Mouse (Mus musculus) midbrain, postnatal 0 days (tissue): ENCODE measurements around the gene Anks1. TPM values are rescaled to one million over a fixed set of nuclear protein-coding genes. Genes with fewer than 3 reads are reported as not detected.

Experiments used
- ATAC-seq: fragments of 200-750 bp; cut with Nextera tagmentation; 2 replicates; pipeline ENCODE4 v1.8.0; 2017; ENCODE audit warnings: moderate number of reproducible peaks, mild to moderate bottlenecking, moderate TSS enrichment, moderate library complexity; ENCODE audit not compliant: low FRiP score
- DNase-seq: peaks from one replicate; pipeline ENCODE4 v3.0.0-alpha.2; 2015; ENCODE audit warnings: low spot score
- H3K27ac ChIP-seq: fragments of 300-500 bp; sonication (generic); 2 replicates; pipeline ENCODE4 v1.5.1; 2014; ENCODE audit warnings: low read depth, mild to moderate bottlenecking, low read length, mixed read lengths
- H3K27me3 ChIP-seq: fragments of 300-500 bp; sonication (generic); 2 replicates; pipeline ENCODE4 v1.6.1; 2014; ENCODE audit warnings: low read length, control low read depth, mixed read lengths; ENCODE audit not compliant: insufficient read depth
- H3K36me3 ChIP-seq: fragments of 300-500 bp; sonication (generic); 2 replicates; pipeline ENCODE4 v1.6.1; 2014; ENCODE audit warnings: low read length, control low read depth, mixed read lengths; ENCODE audit not compliant: insufficient read depth
- H3K4me1 ChIP-seq: fragments of 300-500 bp; sonication (generic); 2 replicates; pipeline ENCODE4 v1.6.1; 2014; ENCODE audit warnings: mild to moderate bottlenecking, control low read depth, antibody characterized with exemption, low read length, mixed read lengths; ENCODE audit not compliant: insufficient read depth
- H3K4me2 ChIP-seq: fragments of 300-500 bp; sonication (generic); 2 replicates; pipeline ENCODE4 v1.6.1; 2014; ENCODE audit warnings: low read depth, mild to moderate bottlenecking, low read length, mixed read lengths; ENCODE audit not compliant: poor library complexity, severe bottlenecking
- H3K4me3 ChIP-seq: fragments of 300-500 bp; sonication (generic); 2 replicates; pipeline ENCODE4 v1.5.1; 2014; ENCODE audit warnings: low read depth, mild to moderate bottlenecking, low read length, moderate library complexity
- H3K9ac ChIP-seq: fragments of 300-500 bp; sonication (generic); replicated peaks from 2 replicates; pipeline ENCODE4 v1.6.1; 2014; ENCODE audit warnings: mild to moderate bottlenecking, low read length, moderate library complexity, mixed read lengths; ENCODE audit not compliant: poor library complexity, severe bottlenecking
- H3K9me3 ChIP-seq: fragments of 300-500 bp; sonication (generic); 2 replicates; pipeline ENCODE4 v1.6.1; 2016; ENCODE audit warnings: low read length, control low read depth
- CTCF ChIP-seq: IDR thresholded peaks from 2 replicates; pipeline ENCODE4 v1.5.1; 2016; ENCODE audit warnings: antibody characterized with exemption, mild to moderate bottlenecking
- WGBS: fragments of 180-500 bp; shearing (Covaris S2); extraction: QIAGEN DNeasy Blood & Tissue Kit; methylation state at CpG from one replicate; pipeline ENCODE4 v1.1.7; 2014; 5-methylcytosine and 5-hydroxymethylcytosine counted together
- polyA plus RNA-seq: library from polyadenylated mRNA; unstranded; fragments of >200 nt; fragmentation: Nextera tagmentation; extraction: Ambion mirVana; gene quantifications from 2 replicates; pipeline ENCODE4 v1.2.1, GENCODE M21; 2015
- total RNA-seq: library from RNA; depleted of rRNA; stranded (reverse); fragments of >200 nt; gene quantifications from 2 replicates; pipeline ENCODE4 v1.2.3, GENCODE M21; 2014

Anks1 gene
- total and polyA plus RNA-seq, 2 experiments from 2014 or later: 44.1 to 109 TPM

GRCm38 (mm10) chr17:28069446-28069845 lies 160.3 kb downstream of the Anks1 start:
- H3K27ac ChIP-seq: no peak overlapping the region
- H3K36me3 ChIP-seq: no peaks in the 10 kb centered on the region
- DNase-seq (no peak), ATAC-seq (no peak)
- no peak overlapping the region for H3K4me3 ChIP-seq
- TF ChIP-seq CTCF: no peak
- H3K9me3 ChIP-seq: no peaks in the 10 kb centered on the region
- H3K27me3 ChIP-seq: no peaks in the 10 kb centered on the region
- WGBS: 31% methylated on average over 12 of the region's 12 CpGs
- no peaks in the 10 kb centered on the region for H3K4me1 ChIP-seq
- H3K4me2 ChIP-seq: no peak overlapping the region
- no peak overlapping the region for H3K9ac ChIP-seq

- Histone ChIP-seq H3K9me3 (no peaks in the 10 kb centered on the region), H3K4me2 (no peak overlapping the region), H3K9ac (0 out of 2 replicates have a peak overlapping the region, but pooled peaks have one; percentile 13), H3K27ac (no peak overlapping the region), H3K4me3 (no peak overlapping the region), H3K4me1 (no peaks in the 10 kb centered on the region), H3K36me3 (no peaks in the 10 kb centered on the region), H3K27me3 (no peaks in the 10 kb centered on the region)
- DNase-seq (no peak), ATAC-seq (no peak)
- WGBS: 81% methylated on average over 13 of the region's 13 CpGs
- TF ChIP-seq CTCF: no peak
These were observed 161.2 kb downstream of the Anks1 start for GRCm38 (mm10) chr17:28070256-28070655.

GRCm38 (mm10) chr17:28072730-28073129 lies 163.6 kb downstream of the Anks1 start:
- Histone ChIP-seq H3K4me3 (no peak overlapping the region), H3K9ac (no peak overlapping the region), H3K4me2 (no peak overlapping the region), H3K36me3 (no peaks in the 10 kb centered on the region), H3K4me1 (no peaks in the 10 kb centered on the region), H3K9me3 (no peaks in the 10 kb centered on the region), H3K27ac (no peak overlapping the region), H3K27me3 (no peaks in the 10 kb centered on the region)
- ATAC-seq (no peak), DNase-seq (no peak)
- TF ChIP-seq CTCF: no peak
- 83% methylated on average over 2 of the region's 2 CpGs for WGBS

- Histone ChIP-seq H3K9me3 (no peaks in the 10 kb centered on the region), H3K9ac (no peak overlapping the region), H3K4me3 (no peak overlapping the region), H3K4me2 (no peak overlapping the region), H3K27ac (no peak overlapping the region), H3K36me3 (no peaks in the 10 kb centered on the region), H3K27me3 (no peaks in the 10 kb centered on the region), H3K4me1 (no peaks in the 10 kb centered on the region)
- 66% methylated on average over 7 of the region's 7 CpGs for WGBS
- DNase-seq (no peak), ATAC-seq (no peak)
- no peak for TF ChIP-seq CTCF
These were observed 165.4 kb downstream of the Anks1 start for GRCm38 (mm10) chr17:28074486-28074885.

GRCm38 (mm10) chr17:28078028-28078427 lies 168.9 kb downstream of the Anks1 start:
- TF ChIP-seq CTCF: no peak
- ATAC-seq: no peak
- 86% methylated on average over 9 of the region's 9 CpGs for WGBS
- no peaks in the 10 kb centered on the region for H3K4me1 ChIP-seq
- no peak for DNase-seq
- H3K9ac ChIP-seq: no peak overlapping the region
- no peak overlapping the region for H3K4me2 ChIP-seq
- H3K9me3 ChIP-seq: no peaks in the 10 kb centered on the region
- no peaks in the 10 kb centered on the region for H3K27me3 ChIP-seq
- no peak overlapping the region for H3K27ac ChIP-seq
- no peak overlapping the region for H3K4me3 ChIP-seq
- no peaks in the 10 kb centered on the region for H3K36me3 ChIP-seq

- peak; percentile 93 for DNase-seq
- TF ChIP-seq CTCF: peak; percentile 91
- H3K36me3 ChIP-seq: no peaks in the 10 kb centered on the region
- WGBS: 1% methylated on average over 25 of the region's 25 CpGs
- ATAC-seq: peak; percentile 74
- peak overlapping the region; percentile 70 for H3K9ac ChIP-seq
- no peaks in the 10 kb centered on the region for H3K27me3 ChIP-seq
- H3K9me3 ChIP-seq: no peaks in the 10 kb centered on the region
- no peak overlapping the region for H3K27ac ChIP-seq
- peak overlapping the region; percentile 98 for H3K4me2 ChIP-seq
- no peaks in the 10 kb centered on the region for H3K4me1 ChIP-seq
- peak overlapping the region; percentile 62 for H3K4me3 ChIP-seq
These were observed 170.5 kb downstream of the Anks1 start for GRCm38 (mm10) chr17:28079618-28080017.
